Mouse (Mus musculus): ENCODE data around the gene Ifngr2. TPM values are rescaled to one million over a fixed set of nuclear protein-coding genes. Genes with fewer than 3 reads are reported as not detected.
A peak's percentile ranks its signal among the peaks of the same experiment; 100 is the strongest.
"Not testable (repeated sequence)": the region's sequence is repeated elsewhere in the genome, so short reads cannot be mapped to it uniquely, and the experiment has no call there.

Ifngr2 gene
- polyA plus RNA-seq (2012; rRNA removed), result 32.1 and 34.3 TPM in 2 replicates

GRCm38 (mm10) chr16:91546836-91547741, at the start of gene Ifngr2:
TSS of gene Ifngr2 (plus strand) at chr16:91547072.
- DNase-seq (ENCODE audit: low spot score), result peak; percentile 70

- DNase-seq (ENCODE audit: low spot score), result no peak
Observed at GRCm38 (mm10) chr16:91498041-91498440, 48.8 kb upstream of the Ifngr2 start.

- no peak for DNase-seq (ENCODE audit: low spot score)
Observed at GRCm38 (mm10) chr16:91504701-91505100, 42.2 kb upstream of the Ifngr2 start.

- DNase-seq (ENCODE audit: low spot score), result no peak
Observed at GRCm38 (mm10) chr16:91505116-91505601, 41.7 kb upstream of the Ifngr2 start.

- no peak for DNase-seq (ENCODE audit: low spot score)
Observed at GRCm38 (mm10) chr16:91506396-91506795, 40.5 kb upstream of the Ifngr2 start.

GRCm38 (mm10) chr16:91512161-91512787, 34.6 kb upstream of the Ifngr2 start:
- DNase-seq (ENCODE audit: low spot score), result peak; percentile 46

- no peak for DNase-seq (ENCODE audit: low spot score)
Observed at GRCm38 (mm10) chr16:91513099-91513498, 33.8 kb upstream of the Ifngr2 start.

GRCm38 (mm10) chr16:91517020-91517419, 29.9 kb upstream of the Ifngr2 start:
- DNase-seq (ENCODE audit: low spot score), result no peak

GRCm38 (mm10) chr16:91522040-91522439, 24.8 kb upstream of the Ifngr2 start:
- DNase-seq (ENCODE audit: low spot score), result no peak

- no peak for DNase-seq (ENCODE audit: low spot score)
Observed at GRCm38 (mm10) chr16:91522479-91523309, 24.2 kb upstream of the Ifngr2 start.

GRCm38 (mm10) chr16:91524206-91524605, 22.7 kb upstream of the Ifngr2 start:
- no peak for DNase-seq (ENCODE audit: low spot score)

- no peak for DNase-seq (ENCODE audit: low spot score)
Observed at GRCm38 (mm10) chr16:91526274-91526673, 20.6 kb upstream of the Ifngr2 start.

GRCm38 (mm10) chr16:91527051-91527450, 19.8 kb upstream of the Ifngr2 start:
- DNase-seq (ENCODE audit: low spot score), result no peak

- no peak for DNase-seq (ENCODE audit: low spot score)
Observed at GRCm38 (mm10) chr16:91527500-91527899, 19.4 kb upstream of the Ifngr2 start.

- DNase-seq (ENCODE audit: low spot score), result no peak
Observed at GRCm38 (mm10) chr16:91528578-91528977, 18.3 kb upstream of the Ifngr2 start.

GRCm38 (mm10) chr16:91530830-91531229, 16.0 kb upstream of the Ifngr2 start:
- not testable (repeated sequence) for DNase-seq (ENCODE audit: low spot score)

GRCm38 (mm10) chr16:91531856-91532255, 15.0 kb upstream of the Ifngr2 start:
- DNase-seq (ENCODE audit: low spot score), result no peak

- DNase-seq (ENCODE audit: low spot score), result no peak
Observed at GRCm38 (mm10) chr16:91532429-91532828, 14.4 kb upstream of the Ifngr2 start.

GRCm38 (mm10) chr16:91533097-91534001, 13.5 kb upstream of the Ifngr2 start:
- no peak for DNase-seq (ENCODE audit: low spot score)

GRCm38 (mm10) chr16:91534477-91534876, 12.4 kb upstream of the Ifngr2 start:
- DNase-seq (ENCODE audit: low spot score), result no peak

GRCm38 (mm10) chr16:91534888-91535287, 12.0 kb upstream of the Ifngr2 start:
- no peak for DNase-seq (ENCODE audit: low spot score)
